Mouse (Mus musculus): ENCODE measurements at regions not wholly inside any gene's neighbourhood (a gene's known extent, or its start where the extent isn't known, plus 50 kb on each side); places are given as distances from the start of the nearest gene placed in this dataset.

GRCm38 (mm10) chr19:54585326-54585725, 541.4 kb downstream of the Adra2a start:
- no peak for TF ChIP-seq POLR2A (IDR thresholded peaks at IDR 0.05; ENCODE audit: borderline replicate concordance, insufficient read depth, low read length)
- no peak for TF ChIP-seq CTCF (IDR thresholded peaks at IDR 0.05; ENCODE audit: borderline replicate concordance, insufficient read depth, low read depth, low read length)

Measured in cerebellum, adult 2 months (tissue).